Mouse (Mus musculus) kidney, postnatal 0 days (tissue): ENCODE results near the gene Hhip. TPM values are rescaled to one million over a fixed set of nuclear protein-coding genes. Genes with fewer than 3 reads are reported as not detected.
A peak's percentile ranks its signal among the peaks of the same experiment; 100 is the strongest.

Experiments used
- ATAC-seq: fragments of 200-750 bp; cut with Nextera tagmentation; replicated peaks from 2 replicates; pipeline ENCODE4 v1.8.0; 2017; ENCODE audit warnings: low read depth, moderate number of reproducible peaks, moderate TSS enrichment, moderate library complexity; ENCODE audit not compliant: low FRiP score
- DNase-seq: peaks from one replicate; pipeline ENCODE4 v3.0.0-alpha.2; 2016; ENCODE audit warnings: low spot score
- H3K27ac ChIP-seq: fragments of 300-500 bp; sonication (generic); 2 replicates; pipeline ENCODE4 v1.5.1; 2014; ENCODE audit warnings: mild to moderate bottlenecking
- H3K27me3 ChIP-seq: fragments of 300-500 bp; sonication (generic); 2 replicates; pipeline ENCODE4 v1.6.1; 2014; ENCODE audit warnings: low read length, mixed read lengths; ENCODE audit not compliant: insufficient read depth
- H3K36me3 ChIP-seq: fragments of 300-500 bp; sonication (generic); 2 replicates; pipeline ENCODE4 v1.6.1; 2014; ENCODE audit warnings: low read length, mixed read lengths; ENCODE audit not compliant: insufficient read depth
- H3K4me1 ChIP-seq: fragments of 300-500 bp; sonication (generic); replicated peaks from 2 replicates; pipeline ENCODE4 v1.6.1; 2014; ENCODE audit warnings: antibody characterized with exemption, low read length, mixed read lengths; ENCODE audit not compliant: insufficient read depth
- H3K4me2 ChIP-seq: fragments of 300-500 bp; sonication (generic); 2 replicates; pipeline ENCODE4 v1.6.1; 2014; ENCODE audit warnings: mild to moderate bottlenecking, low read length, moderate library complexity, mixed read lengths
- H3K4me3 ChIP-seq: fragments of 300-500 bp; sonication (generic); replicated peaks from 2 replicates; pipeline ENCODE4 v1.5.1; 2014; ENCODE audit warnings: low read depth, low read length
- H3K9ac ChIP-seq: fragments of 300-500 bp; sonication (generic); 2 replicates; pipeline ENCODE4 v1.6.1; 2014; ENCODE audit warnings: low read depth, low read length
- H3K9me3 ChIP-seq: fragments of 300-500 bp; sonication (generic); replicated peaks from 2 replicates; pipeline ENCODE4 v1.6.1; 2016; ENCODE audit warnings: low read length, inconsistent platforms, mixed read lengths
- CTCF ChIP-seq: IDR thresholded peaks from 2 replicates; pipeline ENCODE4 v1.5.1; 2016; ENCODE audit warnings: antibody characterized with exemption, low read depth, mild to moderate bottlenecking, moderate library complexity
- WGBS: fragments of 180-500 bp; shearing (Covaris S2); extraction: QIAGEN DNeasy Blood & Tissue Kit; methylation state at CpG from one replicate; pipeline ENCODE4 v1.1.7; 2014; 5-methylcytosine and 5-hydroxymethylcytosine counted together
- polyA plus RNA-seq: library from polyadenylated mRNA; unstranded; fragments of >200 nt; fragmentation: Nextera tagmentation; extraction: Ambion mirVana; gene quantifications from 2 replicates; pipeline ENCODE4 v1.2.1, GENCODE M21; 2015

The Hhip gene
- polyA plus RNA-seq, 1 experiment from 2014 or later, result 7.6 TPM

GRCm38 (mm10) chr8:80032604-80033003 lies 25.2 kb downstream of the Hhip start:
- 49% methylated on average over 3 of the region's 3 CpGs for whole genome bisulfite sequencing
- no peak for ATAC-seq
- no peak for DNase-seq
- Histone ChIP-seq H3K4me3 (no peak overlapping the region), H3K9me3 (no peaks in the 10 kb centered on the region), H3K36me3 (no peaks in the 10 kb centered on the region), H3K9ac (no peak overlapping the region), H3K27me3 (no peaks in the 10 kb centered on the region), H3K27ac (no peak overlapping the region), H3K4me1 (peaks cover 8% of the 10 kb centered on the region), H3K4me2 (no peak overlapping the region)
- no peak for TF ChIP-seq CTCF

GRCm38 (mm10) chr8:80031330-80032293 lies 26.2 kb downstream of the Hhip start:
- no peak for TF ChIP-seq CTCF
- ATAC-seq, result peak; percentile 29
- Histone ChIP-seq H3K4me3 (no peak overlapping the region), H3K4me1 (peaks cover 8% of the 10 kb centered on the region), H3K9me3 (no peaks in the 10 kb centered on the region), H3K27ac (no peak overlapping the region), H3K9ac (0 out of 2 replicates have a peak overlapping the region, but pooled peaks have one; percentile 23), H3K4me2 (peak overlapping the region; percentile 30; the same call in 1 of the 2 replicates), H3K36me3 (no peaks in the 10 kb centered on the region), H3K27me3 (no peaks in the 10 kb centered on the region)
- WGBS, result 27% methylated on average over 15 of the region's 15 CpGs
- peak; percentile 45 for DNase-seq

- Histone ChIP-seq H3K4me2 (no peak overlapping the region), H3K9me3 (no peaks in the 10 kb centered on the region), H3K36me3 (no peaks in the 10 kb centered on the region), H3K9ac (no peak overlapping the region), H3K27ac (no peak overlapping the region), H3K4me1 (peaks cover 8% of the 10 kb centered on the region), H3K27me3 (no peaks in the 10 kb centered on the region), H3K4me3 (no peak overlapping the region)
- DNase-seq (peak; percentile 30), ATAC-seq (no peak)
- TF ChIP-seq CTCF, result no peak
- WGBS, result 32% methylated on average over 6 of the region's 6 CpGs
Measured at GRCm38 (mm10) chr8:80029631-80030030, 28.2 kb downstream of the Hhip start.

- H3K36me3 ChIP-seq, result no peaks in the 10 kb centered on the region
- ATAC-seq (no peak), DNase-seq (no peak)
- no peaks in the 10 kb centered on the region for H3K9me3 ChIP-seq
- no peak overlapping the region for H3K4me3 ChIP-seq
- H3K27me3 ChIP-seq, result no peaks in the 10 kb centered on the region
- WGBS, result 75% methylated on average over 5 of the region's 5 CpGs
- TF ChIP-seq CTCF, result no peak
- H3K27ac ChIP-seq, result no peak overlapping the region
- H3K4me2 ChIP-seq, result no peak overlapping the region
- H3K4me1 ChIP-seq, result no peaks in the 10 kb centered on the region
- no peak overlapping the region for H3K9ac ChIP-seq
Measured at GRCm38 (mm10) chr8:80020469-80020868, 37.3 kb downstream of the Hhip start.

GRCm38 (mm10) chr8:80015818-80016217 lies 42.0 kb downstream of the Hhip start:
- Histone ChIP-seq H3K4me3 (no peak overlapping the region), H3K4me2 (no peak overlapping the region), H3K36me3 (no peaks in the 10 kb centered on the region), H3K27me3 (no peaks in the 10 kb centered on the region), H3K4me1 (no peaks in the 10 kb centered on the region), H3K27ac (no peak overlapping the region), H3K9me3 (no peaks in the 10 kb centered on the region), H3K9ac (no peak overlapping the region)
- ATAC-seq (no peak), DNase-seq (no peak)
- 98% methylated on average over 2 of the region's 2 CpGs for WGBS
- TF ChIP-seq CTCF, result no peak

- no peak overlapping the region for H3K27ac ChIP-seq
- 80% methylated on average over 5 of the region's 5 CpGs for WGBS
- no peaks in the 10 kb centered on the region for H3K4me1 ChIP-seq
- H3K9ac ChIP-seq, result no peak overlapping the region
- no peaks in the 10 kb centered on the region for H3K27me3 ChIP-seq
- no peaks in the 10 kb centered on the region for H3K9me3 ChIP-seq
- no peak overlapping the region for H3K4me2 ChIP-seq
- no peak for TF ChIP-seq CTCF
- ATAC-seq, result no peak
- DNase-seq, result no peak
- no peak overlapping the region for H3K4me3 ChIP-seq
- H3K36me3 ChIP-seq, result no peaks in the 10 kb centered on the region
Measured at GRCm38 (mm10) chr8:80004421-80004820, 53.4 kb downstream of the Hhip start.
